Mouse (Mus musculus) CH12.LX (cell line): ENCODE data around the gene Actn2. TPM values are rescaled to one million over a fixed set of nuclear protein-coding genes. Genes with fewer than 3 reads are reported as not detected.

Experiments used
- DNase-seq: peaks from one replicate; pipeline ENCODE4 v3.0.0-alpha.2; 2013; ENCODE audit errors: extremely low read depth
- H3K27ac ChIP-seq: 2 replicates; pipeline ENCODE4 v1.5.1; 2012; ENCODE audit warnings: low read depth, mild to moderate bottlenecking, control low read depth, moderate library complexity; ENCODE audit not compliant: insufficient read depth
- H3K27me3 ChIP-seq: replicated peaks from 2 replicates; pipeline ENCODE3; 2012; ENCODE audit warnings: inconsistent platforms
- H3K36me3 ChIP-seq, 2 experiments: replicated peaks in 1 of 2; 2 replicates each; pipeline versions ENCODE3 to v1.6.1; 2012; ENCODE audit warnings: inconsistent platforms in 1 of 2, low read length in 1 of 2, mild to moderate bottlenecking in 1 of 2, mixed read lengths in 1 of 2, moderate library complexity in 1 of 2; ENCODE audit not compliant: control insufficient read depth in 1 of 2, insufficient read depth in 1 of 2
- H3K4me1 ChIP-seq, 2 experiments: 2 replicates each; pipeline ENCODE4 v1.6.1; 2012; ENCODE audit warnings: inconsistent platforms in 1 of 2, moderate library complexity in 1 of 2; ENCODE audit not compliant: insufficient read depth in 2 of 2, control insufficient read depth in 1 of 2
- H3K4me2 ChIP-seq: 2 replicates; pipeline ENCODE4 v1.6.1; 2012; ENCODE audit warnings: low read depth, mild to moderate bottlenecking, control low read depth; ENCODE audit not compliant: poor library complexity, insufficient read depth, severe bottlenecking
- H3K4me3 ChIP-seq, 3 experiments: fragments of 150-350 bp in 1 of 3; sonication (generic) in 1 of 3; replicated peaks in 1 of 3; 2 replicates each; pipeline versions ENCODE3 to v1.5.1; 2011 to 2012; ENCODE audit warnings: low read depth in 2 of 3, low read length in 2 of 3, mild to moderate bottlenecking in 2 of 3, moderate library complexity in 2 of 3, control low read depth in 1 of 3, improper control_type of control experiment in 1 of 3, inconsistent platforms in 1 of 3, mixed read lengths in 1 of 3; ENCODE audit not compliant: poor library complexity in 1 of 3
- H3K79me2 ChIP-seq: replicated peaks from 2 replicates; pipeline ENCODE4 v1.6.1; 2012; ENCODE audit warnings: mild to moderate bottlenecking, moderate library complexity; ENCODE audit not compliant: control insufficient read depth, poor library complexity, insufficient read depth, severe bottlenecking; ENCODE audit errors: extremely low read depth
- H3K9ac ChIP-seq: 2 replicates; pipeline ENCODE4 v1.6.1; 2012; ENCODE audit warnings: low read depth, mild to moderate bottlenecking, control low read depth, moderate library complexity; ENCODE audit not compliant: insufficient read depth
- H3K9me3 ChIP-seq: replicated peaks from 2 replicates; pipeline ENCODE3; 2012; ENCODE audit warnings: low read length, inconsistent platforms, mixed read lengths
- BHLHE40 ChIP-seq: IDR thresholded peaks from 2 replicates; pipeline ENCODE4 v1.6.1; 2011; ENCODE audit warnings: mild to moderate bottlenecking, low read depth, low read length, improper control_type of control experiment
- CHD2 ChIP-seq: IDR thresholded peaks from 2 replicates; pipeline ENCODE4 v1.6.1; 2011; ENCODE audit warnings: low read length, improper control_type of control experiment
- CTCF ChIP-seq, 2 experiments: IDR thresholded peaks in 1 of 2; conservative IDR thresholded peaks in 1 of 2; 2 replicates each; pipeline ENCODE4 v1.5.1; 2011 to 2012; ENCODE audit warnings: low read depth in 2 of 2, low read length in 2 of 2, improper control_type of control experiment in 1 of 2, inconsistent platforms in 1 of 2, mild to moderate bottlenecking in 1 of 2, moderate library complexity in 1 of 2
- EP300 ChIP-seq: IDR thresholded peaks from 2 replicates; pipeline ENCODE4 v1.6.1; 2011; ENCODE audit warnings: low read length, improper control_type of control experiment
- ETS1 ChIP-seq: conservative IDR thresholded peaks from 2 replicates; pipeline ENCODE4 v1.6.1; 2012; ENCODE audit warnings: low read depth, mild to moderate bottlenecking, inconsistent platforms, low read length, improper control_type of control experiment, moderate library complexity
- GABPA ChIP-seq: IDR thresholded peaks from 2 replicates; pipeline ENCODE4 v1.6.1; 2012; ENCODE audit warnings: low read depth, low read length, improper control_type of control experiment, inconsistent platforms; ENCODE audit not compliant: insufficient replicate concordance
- HCFC1 ChIP-seq: IDR thresholded peaks from 2 replicates; pipeline ENCODE4 v1.6.1; 2012; ENCODE audit warnings: low read depth, mild to moderate bottlenecking, inconsistent platforms, low read length, improper control_type of control experiment
- MAFK ChIP-seq: IDR thresholded peaks from 2 replicates; pipeline ENCODE4 v1.6.1; 2011; ENCODE audit warnings: low read length, improper control_type of control experiment; ENCODE audit not compliant: insufficient replicate concordance
- MXI1 ChIP-seq: IDR thresholded peaks from 2 replicates; pipeline ENCODE4 v1.6.1; 2011; ENCODE audit warnings: mild to moderate bottlenecking, low read depth, low read length, improper control_type of control experiment
- MYC ChIP-seq: IDR thresholded peaks from 2 replicates; pipeline ENCODE4 v1.6.1; 2011; ENCODE audit warnings: low read depth, mild to moderate bottlenecking, improper control_type of control experiment, low read length
- NELFE ChIP-seq: IDR thresholded peaks from 2 replicates; pipeline ENCODE4 v1.6.1; 2011; ENCODE audit warnings: low read depth, low read length, improper control_type of control experiment
- NRF1 ChIP-seq: IDR thresholded peaks from 2 replicates; pipeline ENCODE4 v1.6.1; 2014; ENCODE audit warnings: low read depth, mild to moderate bottlenecking, inconsistent platforms, low read length, improper control_type of control experiment, moderate library complexity
- PAX5 ChIP-seq: IDR thresholded peaks from 2 replicates; pipeline ENCODE4 v1.6.1; 2012; ENCODE audit warnings: low read length, inconsistent platforms, mixed read lengths
- POLR2A ChIP-seq: IDR thresholded peaks from 2 replicates; pipeline ENCODE4 v1.6.1; 2011; ENCODE audit warnings: low read depth, mild to moderate bottlenecking, improper control_type of control experiment, low read length
- POLR2AphosphoS2 ChIP-seq: IDR thresholded peaks from 2 replicates; pipeline ENCODE4 v1.6.1; 2011; ENCODE audit warnings: low read depth, low read length, improper control_type of control experiment
- SIN3A ChIP-seq: IDR thresholded peaks from 2 replicates; pipeline ENCODE4 v1.6.1; 2012; ENCODE audit warnings: low read length, improper control_type of control experiment, inconsistent platforms
- UBTF ChIP-seq: IDR thresholded peaks from 2 replicates; pipeline ENCODE4 v1.6.1; 2012; ENCODE audit warnings: low read depth, mild to moderate bottlenecking, inconsistent platforms, low read length, improper control_type of control experiment, moderate library complexity
- USF1 ChIP-seq: IDR thresholded peaks from 2 replicates; pipeline ENCODE4 v1.6.1; 2014; ENCODE audit warnings: low read depth, mild to moderate bottlenecking, inconsistent platforms, low read length, improper control_type of control experiment
- ZC3H11A ChIP-seq: IDR thresholded peaks from 2 replicates; pipeline ENCODE4 v1.6.1; 2012; ENCODE audit warnings: low read depth, mild to moderate bottlenecking, inconsistent platforms, low read length, improper control_type of control experiment
- ZKSCAN1 ChIP-seq: IDR thresholded peaks from 2 replicates; pipeline ENCODE4 v1.6.1; 2012; ENCODE audit warnings: low read depth, inconsistent platforms, low read length, improper control_type of control experiment, borderline replicate concordance
- dilution Hi-C: fragments of 300-500 bp; cut with MboI; formaldehyde crosslinking; loops from 2 replicates; pipeline ENCODE4 v1.14.3; 2020; ENCODE audit warnings: low sequenced_read_pairs; ENCODE audit not compliant: extremely low pct_unique_long_range_greater_than_20kb, extremely low pct_ligation_motif_present
- in situ Hi-C: fragments of 300-500 bp; cut with MboI; formaldehyde crosslinking; loops from 3 replicates; pipeline ENCODE4 v1.14.3; 2019; ENCODE audit warnings: low sequenced_read_pairs, low pct_ligation_motif_present, low pct_unique_long_range_greater_than_20kb, mixed read lengths
- polyA plus RNA-seq: library from polyadenylated mRNA; unstranded; fragments of >175 nt; gene quantifications from 2 replicates; pipeline ENCODE4 v1.2.1, GENCODE M21; 2012; ENCODE audit warnings: low read depth; ENCODE audit not compliant: insufficient read length
- total RNA-seq, 2 experiments: library from RNA; depleted of rRNA; stranded (reverse); fragments of 300-350 nt in 1 of 2; fragments of >200 nt in 1 of 2; gene quantifications; 2 replicates each; pipeline ENCODE4 v1.2.3; 2012 to 2014

The Actn2 gene
- total and polyA plus RNA-seq, 3 experiments = not detected

DNA sequence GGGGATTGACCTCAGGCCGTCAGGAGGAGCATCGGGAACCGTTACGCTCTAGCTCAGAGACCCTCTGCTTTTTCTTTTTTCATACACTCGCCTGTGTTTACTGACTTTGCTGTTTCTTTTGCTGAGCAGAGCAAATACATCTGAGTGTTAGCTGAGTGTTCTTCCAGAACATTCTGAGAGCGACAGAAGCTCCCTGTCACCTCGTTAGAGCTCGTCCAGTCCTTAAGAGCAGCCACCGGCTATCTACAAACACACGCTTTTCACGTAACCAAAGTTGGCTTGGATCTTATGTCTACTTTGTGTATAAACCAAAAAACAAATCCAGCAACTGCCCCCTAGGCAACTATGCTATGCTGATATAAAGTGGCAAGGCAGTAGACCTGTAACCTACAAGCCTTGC, 56.0 kb downstream of the Actn2 start:
- dilution Hi-C loops = no loop called here
- H3K9me3 ChIP-seq = no peaks in the 10 kb centered on the region
- TF ChIP-seq ZKSCAN1 (no peak), UBTF (no peak), CTCF (conservative IDR thresholded peaks at IDR 0.05 in 1 of 2, IDR thresholded peaks at IDR 0.05 in 1 of 2; ENCODE audit: low read depth in 2 of 2, low read length in 2 of 2) (no peak), BHLHE40 (no peak), SIN3A (no peak), PAX5 (no peak), POLR2AphosphoS2 (no peak), NRF1 (no peak), USF1 (no peak), ZC3H11A (no peak), POLR2A (no peak)
- TF ChIP-seq, all 38 proteins: peak for 0
- no peak for DNase-seq
- Histone ChIP-seq H3K79me2 (no peaks in the 10 kb centered on the region), H3K27ac (no peak overlapping the region), H3K27me3 (no peaks in the 10 kb centered on the region), H3K4me3 (no peak overlapping the region), H3K4me1 (no peaks in the 10 kb centered on the region), H3K4me2 (no peak overlapping the region), H3K9ac (no peak overlapping the region), H3K36me3 (no peaks in the 10 kb centered on the region)
- in situ Hi-C loops = no loop called here

- no peaks in the 10 kb centered on the region for H3K27me3 ChIP-seq
- H3K9me3 ChIP-seq = no peaks in the 10 kb centered on the region
- in situ Hi-C loops (no loop called here), dilution Hi-C loops (no loop called here)
- no peaks in the 10 kb centered on the region for H3K36me3 ChIP-seq
- no peak overlapping the region for H3K4me3 ChIP-seq
- no peak overlapping the region for H3K4me2 ChIP-seq
- TF ChIP-seq ETS1 (no peak), MXI1 (no peak), POLR2AphosphoS2 (no peak), MYC (no peak), SIN3A (no peak), EP300 (no peak), CTCF (conservative IDR thresholded peaks at IDR 0.05 in 1 of 2, IDR thresholded peaks at IDR 0.05 in 1 of 2; ENCODE audit: low read depth in 2 of 2, low read length in 2 of 2) (no peak), GABPA (no peak), HCFC1 (no peak), MAFK (no peak), USF1 (no peak), CHD2 (no peak), NELFE (no peak)
- H3K79me2 ChIP-seq = no peaks in the 10 kb centered on the region
- H3K27ac ChIP-seq = no peak overlapping the region
- DNase-seq = no peak
- H3K9ac ChIP-seq = no peak overlapping the region
- H3K4me1 ChIP-seq = no peaks in the 10 kb centered on the region
These were observed 56.7 kb downstream of the Actn2 start for GRCm38 (mm10) chr13:12283826-12284225.
